Mouse (Mus musculus): Measurements from ENCODE around the gene Cnksr3.

Cnksr3 gene

DNA sequence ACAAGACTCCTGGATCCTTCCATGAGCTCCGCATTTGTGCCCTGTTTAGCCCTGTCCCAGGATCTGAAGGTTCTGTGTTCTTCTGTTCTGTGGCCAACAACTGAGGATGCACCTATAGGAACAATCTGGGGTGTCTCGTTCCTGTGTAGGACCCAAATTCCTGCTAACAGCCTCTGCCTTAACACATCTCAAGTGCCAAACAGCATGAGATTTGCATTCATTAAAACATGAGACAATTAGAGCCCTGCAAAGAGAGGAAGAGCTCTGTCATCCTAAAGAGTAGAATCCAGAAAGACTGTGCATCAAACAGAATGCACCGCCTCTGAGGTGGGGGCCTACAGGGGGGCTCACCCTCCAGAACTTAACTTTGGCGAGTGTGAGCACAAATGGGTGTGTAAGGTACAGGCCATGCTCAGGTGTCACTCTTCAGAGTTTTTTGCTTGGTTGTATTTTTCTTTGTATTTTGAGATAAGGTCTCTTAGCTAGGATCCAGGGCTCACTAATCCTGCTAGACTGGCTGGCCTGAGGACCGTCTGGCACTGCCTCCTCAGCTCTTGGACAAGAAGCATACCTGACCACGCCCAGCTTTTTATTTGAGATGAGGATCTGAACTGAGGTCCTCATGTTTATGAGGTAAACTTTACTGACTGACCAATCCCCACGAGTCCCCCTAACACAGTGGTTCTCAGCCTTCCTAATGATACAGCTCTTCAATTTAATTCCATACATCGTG is 15.2 kb downstream of the Cnksr3 start:
- no peak for DNase-seq (ENCODE audit: low spot score)

GRCm38 (mm10) chr10:7195927-7196326 is 16.1 kb downstream of the Cnksr3 start:
- no peak for DNase-seq (ENCODE audit: low spot score)

DNA sequence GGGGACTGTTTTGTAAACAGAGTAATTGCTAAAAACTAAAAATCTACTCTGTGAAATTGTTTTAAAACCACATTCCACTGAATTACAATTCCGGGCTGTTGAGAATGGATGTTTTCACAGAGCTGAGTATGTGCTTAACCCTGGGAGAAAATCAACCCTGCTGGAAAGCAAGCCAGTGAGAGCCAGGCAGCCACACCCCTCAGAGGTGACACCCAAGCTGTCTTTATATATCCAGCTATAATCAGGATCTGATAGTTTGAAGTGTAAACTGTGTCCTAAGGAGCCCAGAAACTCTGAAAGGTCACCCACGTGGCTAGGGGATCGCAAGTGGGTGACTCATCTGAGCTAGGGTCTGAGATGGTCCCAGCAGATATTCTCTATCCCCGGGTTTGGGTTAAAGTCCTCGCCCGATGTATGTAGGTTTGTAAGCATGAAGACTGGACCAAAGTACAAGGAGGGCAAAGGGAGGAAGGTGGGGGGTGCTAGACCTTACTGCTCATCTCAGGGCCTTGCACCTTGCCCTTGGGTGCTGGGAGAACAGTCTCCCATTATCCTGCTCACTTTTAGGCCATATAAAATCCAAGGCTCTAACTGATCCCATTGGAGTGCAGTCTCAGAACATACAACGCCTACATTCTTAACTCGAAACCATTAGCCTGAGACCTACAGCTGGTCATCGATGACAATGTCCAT is 20.2 kb downstream of the Cnksr3 start:
- DNase-seq (ENCODE audit: low spot score), result no peak

DNA sequence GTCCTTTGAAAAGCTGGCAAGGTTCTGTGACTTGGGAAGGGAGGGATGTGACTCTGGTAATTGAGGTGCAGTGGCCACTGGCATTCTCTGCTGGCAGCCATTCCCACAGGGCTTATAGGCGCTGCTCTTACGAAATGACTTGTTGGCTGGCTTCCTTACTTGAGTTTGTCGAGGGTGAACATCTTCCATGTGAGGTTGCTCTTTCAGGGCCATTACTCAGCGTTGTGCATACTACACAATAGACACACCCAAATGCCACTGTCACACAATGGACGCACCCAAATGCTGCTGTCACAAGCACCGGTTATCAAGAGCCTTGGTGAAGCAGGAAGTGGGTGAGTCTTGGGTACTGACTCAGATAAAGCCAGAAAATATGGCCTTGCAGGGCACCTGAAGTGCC is 22.8 kb downstream of the Cnksr3 start:
- DNase-seq (ENCODE audit: low spot score), result no peak

DNA sequence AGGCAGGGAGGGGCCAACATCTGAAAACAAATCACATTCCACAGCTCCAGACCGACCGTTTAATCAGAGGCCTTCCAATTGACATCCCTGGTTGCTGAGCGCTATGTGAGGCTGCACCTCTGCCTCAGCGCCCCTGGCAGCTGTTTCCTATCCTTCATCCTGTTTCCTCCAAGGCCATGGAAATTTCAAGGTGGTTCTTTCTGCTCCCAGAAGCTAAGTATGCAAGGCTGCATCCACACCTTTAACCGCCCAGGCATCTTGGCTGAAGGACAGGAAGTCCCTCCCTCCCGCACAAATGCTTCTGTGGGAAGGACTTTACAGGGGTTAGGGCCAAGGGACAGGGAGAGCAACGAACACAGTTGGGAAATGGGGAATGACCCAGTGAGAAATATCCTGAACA is 24.2 kb downstream of the Cnksr3 start:
- DNase-seq (ENCODE audit: low spot score), result no peak

DNA sequence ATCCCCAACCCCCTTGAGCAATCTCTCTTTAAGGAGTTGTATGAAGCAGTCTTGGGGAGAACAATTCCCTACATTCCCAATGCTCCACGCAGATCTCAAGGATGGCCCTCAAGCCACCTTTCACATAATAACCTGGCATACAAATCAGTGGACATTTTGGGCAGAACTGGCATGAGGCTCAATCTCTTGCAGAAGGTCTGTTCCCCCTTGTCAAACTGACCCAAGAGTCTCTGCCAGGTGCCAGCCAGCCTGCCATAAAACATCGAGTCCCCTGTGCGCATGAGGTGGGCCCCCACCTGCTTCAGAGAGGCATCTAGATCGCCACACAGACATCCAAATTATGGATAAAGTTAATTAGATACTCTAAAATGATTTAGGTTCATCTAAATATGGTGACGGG is 25.0 kb downstream of the Cnksr3 start:
- no peak for DNase-seq (ENCODE audit: low spot score)

- no peak for DNase-seq (ENCODE audit: low spot score)
These were observed 26.0 kb downstream of the Cnksr3 start for GRCm38 (mm10) chr10:7186018-7186417.

DNA sequence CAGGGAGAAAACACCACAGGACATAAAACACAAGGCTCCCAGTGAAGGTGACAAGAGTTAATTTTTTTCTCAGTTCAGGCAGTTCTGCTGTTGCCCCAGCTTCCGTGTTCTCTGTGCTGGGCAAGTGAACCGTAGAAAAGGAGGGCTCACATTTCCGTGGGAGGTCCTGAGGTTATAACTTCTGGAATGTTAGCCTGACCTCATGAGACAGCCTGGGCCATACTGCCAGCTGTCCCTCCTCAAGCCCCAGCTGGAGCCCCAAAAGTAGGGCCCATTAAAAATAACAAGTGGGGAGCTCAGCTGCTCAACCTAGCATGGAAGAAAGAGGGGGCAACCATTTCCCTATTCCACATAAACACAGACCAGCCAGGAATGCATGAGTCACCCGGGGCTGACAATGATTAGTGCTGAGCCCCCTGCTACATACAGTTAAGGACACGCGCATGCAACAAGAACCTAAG is 28.8 kb downstream of the Cnksr3 start:
- DNase-seq (ENCODE audit: low spot score), result no peak

DNA sequence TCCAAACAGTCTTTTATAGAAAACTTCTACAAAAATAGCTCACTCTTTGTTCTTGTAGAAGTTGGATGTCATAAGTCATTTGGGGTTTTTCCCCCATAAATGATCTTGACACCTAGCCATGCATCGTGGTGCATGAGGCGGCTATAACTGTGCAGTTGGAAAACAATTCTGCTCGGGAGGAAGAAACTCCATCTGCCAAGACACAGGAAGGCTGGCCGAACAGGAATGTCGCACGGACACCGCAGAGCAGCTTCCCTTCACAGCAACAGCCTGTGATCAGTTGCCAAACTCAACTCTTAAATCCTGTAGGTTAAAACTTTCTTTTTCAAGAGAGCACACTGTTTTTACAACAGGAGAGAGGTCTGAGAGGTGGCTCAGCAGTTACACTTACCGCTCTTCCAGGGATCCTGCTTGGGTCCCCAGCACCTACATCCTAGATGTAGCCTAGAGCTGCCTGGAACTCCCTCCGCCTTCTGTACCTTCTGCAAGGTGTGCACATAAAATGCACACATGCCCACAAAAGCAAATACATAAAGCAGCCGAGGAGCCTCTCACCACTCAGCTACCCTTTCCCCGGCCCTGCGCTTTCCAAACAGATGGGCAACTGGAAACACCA is 29.4 kb downstream of the Cnksr3 start:
- DNase-seq (ENCODE audit: low spot score), result no peak

- no peak for DNase-seq (ENCODE audit: low spot score)
These were observed 31.7 kb downstream of the Cnksr3 start for GRCm38 (mm10) chr10:7180296-7180695.

GRCm38 (mm10) chr10:7178571-7178970 is 33.5 kb downstream of the Cnksr3 start:
- no peak for DNase-seq (ENCODE audit: low spot score)

GRCm38 (mm10) chr10:7176205-7176910 is 35.7 kb downstream of the Cnksr3 start:
- no peak for DNase-seq (ENCODE audit: low spot score)

- no peak for DNase-seq (ENCODE audit: low spot score)
These were observed 37.6 kb downstream of the Cnksr3 start for GRCm38 (mm10) chr10:7174480-7174879.

- DNase-seq (ENCODE audit: low spot score), result no peak
These were observed 38.9 kb downstream of the Cnksr3 start for GRCm38 (mm10) chr10:7173098-7173497.

DNA sequence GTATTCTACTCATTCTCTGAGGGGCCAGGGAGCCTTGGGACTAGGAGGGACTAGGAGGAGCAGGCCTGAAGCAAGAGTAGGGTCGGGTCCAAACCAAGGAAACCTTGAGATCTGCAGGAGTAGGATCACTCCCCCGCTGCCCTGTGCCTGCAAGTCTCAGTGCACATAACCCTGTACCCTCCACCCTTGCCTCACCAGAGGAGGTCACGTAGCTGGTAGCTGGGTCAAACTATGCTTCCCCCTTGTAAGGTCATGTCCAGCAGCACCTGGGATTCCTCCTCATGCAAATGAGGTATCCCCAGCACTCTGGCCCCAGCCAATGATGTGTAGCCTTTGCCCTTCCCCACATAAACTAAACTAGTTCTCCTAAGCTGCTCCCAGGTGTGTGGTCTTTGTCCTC is 41.6 kb downstream of the Cnksr3 start:
- DNase-seq (ENCODE audit: low spot score), result no peak

GRCm38 (mm10) chr10:7163031-7163430 is 49.0 kb downstream of the Cnksr3 start:
- DNase-seq (ENCODE audit: low spot score), result no peak

DNA sequence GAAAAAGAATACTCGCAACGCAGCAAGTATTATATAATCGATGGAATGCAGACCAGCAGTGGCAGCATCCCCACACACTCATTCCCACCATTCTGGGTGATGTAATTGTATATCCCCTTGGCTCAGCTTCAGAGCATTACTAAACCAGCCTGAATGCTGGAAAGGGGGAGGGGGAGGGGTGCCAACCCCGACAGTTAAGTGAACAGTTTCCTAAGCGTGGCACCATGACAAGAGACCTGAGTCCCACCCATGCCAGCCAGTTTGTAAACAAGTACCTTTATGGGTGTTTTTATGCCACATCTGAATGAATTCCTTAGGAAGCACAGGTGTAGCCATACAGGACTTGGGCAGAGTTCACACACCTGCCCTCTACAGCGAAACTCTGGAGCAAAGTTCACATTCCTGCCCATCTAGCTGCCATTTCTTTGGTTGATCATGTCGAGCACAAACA is 53.0 kb downstream of the Cnksr3 start:
- no peak for DNase-seq (ENCODE audit: low spot score)

DNA sequence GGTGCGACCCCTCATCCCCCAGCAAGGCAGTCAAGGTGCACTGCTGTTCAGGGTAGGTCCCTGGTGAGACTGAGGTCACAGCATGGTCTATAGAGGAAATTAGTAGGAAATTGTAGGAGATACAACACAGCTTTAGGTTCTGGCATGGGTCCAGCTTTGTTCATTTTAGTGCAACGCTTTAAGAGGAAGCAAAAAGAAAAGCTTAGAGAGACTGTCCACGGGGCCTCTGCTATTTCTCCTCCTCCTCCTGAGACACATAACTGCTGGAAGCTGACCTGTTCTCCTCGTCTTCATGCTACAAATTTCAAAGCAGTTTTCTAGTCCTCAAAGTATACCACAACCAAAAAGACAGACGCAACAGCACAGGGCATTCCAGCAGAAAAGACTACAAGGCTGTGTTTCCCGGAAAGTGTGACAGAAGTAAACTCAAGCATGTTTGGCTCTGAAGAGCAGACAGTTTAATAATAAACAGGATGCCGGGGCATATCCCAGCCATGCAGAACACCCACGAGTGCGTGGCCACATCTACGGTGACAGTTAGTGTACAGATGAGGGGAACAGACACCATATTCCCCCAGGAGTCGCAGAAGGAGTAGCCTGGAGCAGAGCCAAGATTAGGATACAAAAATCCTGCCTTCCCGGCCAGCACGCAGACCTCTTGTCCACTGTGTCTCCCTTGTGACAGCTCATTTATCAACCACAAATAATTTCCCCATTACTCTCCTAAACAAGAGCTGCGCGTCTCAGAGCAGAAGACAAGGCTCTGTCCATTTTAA is 53.6 kb downstream of the Cnksr3 start:
- DNase-seq (ENCODE audit: low spot score), result no peak

DNA sequence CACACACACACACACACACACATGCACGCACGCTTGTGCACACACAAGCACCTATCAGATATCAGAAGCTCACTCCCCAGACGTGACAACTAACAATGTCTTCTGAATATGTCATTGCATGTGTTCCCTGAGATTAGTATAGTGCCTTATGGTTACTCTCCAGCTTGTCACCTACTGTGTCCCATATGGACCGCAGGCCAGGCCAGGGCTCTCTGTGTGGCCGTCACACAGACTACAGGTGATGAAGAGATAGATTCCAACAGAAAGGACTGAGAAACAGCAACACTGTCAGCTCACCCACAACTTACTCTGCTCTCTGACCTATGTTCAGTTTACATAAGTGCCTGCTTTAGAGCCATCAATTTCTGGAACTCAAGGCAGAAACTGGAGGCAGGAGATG is 57.2 kb downstream of the Cnksr3 start:
- DNase-seq (ENCODE audit: low spot score), result no peak

DNA sequence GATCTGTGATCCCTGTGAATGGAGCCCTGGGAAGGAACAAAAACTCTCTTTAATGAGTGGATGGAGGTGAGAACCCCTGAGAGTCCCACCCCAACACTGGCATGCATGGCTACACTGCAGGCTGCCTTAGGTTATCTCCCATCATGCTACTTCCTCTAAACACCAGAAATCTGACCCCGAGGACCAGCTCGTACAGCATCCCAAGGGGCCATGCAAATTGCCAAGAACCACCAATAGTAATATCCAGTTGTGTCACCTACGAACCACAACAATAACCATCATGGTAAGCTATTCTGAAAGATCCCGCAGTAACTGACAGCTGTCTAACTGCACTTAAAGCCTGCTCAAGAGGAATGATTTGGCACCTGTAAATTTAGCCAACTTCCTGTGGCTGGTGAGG is 59.1 kb downstream of the Cnksr3 start:
- DNase-seq (ENCODE audit: low spot score), result no peak

DNA sequence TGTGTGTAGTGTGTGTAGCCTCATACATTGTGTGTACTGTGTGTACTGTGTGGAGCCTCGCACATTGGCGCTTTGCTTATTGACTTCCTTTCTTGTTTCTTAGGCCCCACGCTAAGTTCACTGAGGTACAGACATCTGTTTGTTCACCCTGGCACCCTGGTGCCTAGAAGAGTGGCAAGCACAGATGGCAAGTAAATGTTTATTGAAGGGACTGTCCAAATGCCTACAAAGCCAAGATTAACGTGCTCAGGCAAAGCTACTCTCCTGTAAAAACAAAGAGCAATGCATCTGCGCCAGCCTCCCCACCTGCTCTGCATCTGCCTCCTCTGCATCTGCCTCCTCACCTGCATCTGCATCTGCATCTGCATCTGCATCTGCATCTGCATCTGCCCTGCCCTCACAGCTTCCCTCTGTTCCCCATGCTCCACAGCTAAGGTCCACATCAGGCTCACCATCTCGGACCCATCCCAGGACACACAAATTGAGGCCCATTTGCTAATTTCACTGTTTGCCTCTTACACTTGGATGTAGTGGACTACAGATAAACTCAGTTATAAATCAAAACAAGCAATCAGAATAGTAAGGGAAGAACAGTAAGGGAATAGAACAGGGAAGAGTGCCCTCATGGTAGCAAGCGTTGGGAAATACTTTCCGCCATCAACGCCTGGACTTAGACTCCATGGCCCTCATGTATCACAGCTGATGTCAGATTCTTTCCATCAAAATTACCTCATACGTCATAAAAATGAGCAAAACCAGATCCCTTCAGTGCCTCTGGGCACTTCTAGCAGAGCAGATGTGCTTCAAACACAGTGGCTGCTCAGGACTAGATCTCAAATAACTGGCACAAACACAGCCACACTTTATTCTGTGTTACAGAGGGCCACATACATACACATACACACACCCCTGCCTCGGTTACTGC is 62.1 kb downstream of the Cnksr3 start:
- DNase-seq (ENCODE audit: low spot score), result no peak

Measured in ovary, adult 18-20 months (tissue).